Mouse (Mus musculus): ENCODE measurements around the gene Vapb.

GRCm38 (mm10) chr2:173775556-173775955 lies 38.2 kb downstream of the Vapb start:
- TF ChIP-seq POLR2A (IDR thresholded peaks at IDR 0.05; ENCODE audit: extremely low read depth, insufficient read depth, low read length) (no peak), CTCF (IDR thresholded peaks at IDR 0.05; ENCODE audit: low read depth, low read length) (no peak)
